Mouse (Mus musculus) T-cell, adult 66 days (primary cell): ENCODE measurements around the gene Tmem232. TPM values are rescaled to one million over a fixed set of nuclear protein-coding genes. Genes with fewer than 3 reads are reported as not detected.

ENCODE experiments used
- total RNA-seq, 2 experiments: library from RNA; stranded (reverse); gene quantifications; 3 replicates in 1 of 2; 4 replicates in 1 of 2; pipeline ENCODE4 v1.2.4; 2023

Gene Tmem232
- total RNA-seq: not detected

DNA sequence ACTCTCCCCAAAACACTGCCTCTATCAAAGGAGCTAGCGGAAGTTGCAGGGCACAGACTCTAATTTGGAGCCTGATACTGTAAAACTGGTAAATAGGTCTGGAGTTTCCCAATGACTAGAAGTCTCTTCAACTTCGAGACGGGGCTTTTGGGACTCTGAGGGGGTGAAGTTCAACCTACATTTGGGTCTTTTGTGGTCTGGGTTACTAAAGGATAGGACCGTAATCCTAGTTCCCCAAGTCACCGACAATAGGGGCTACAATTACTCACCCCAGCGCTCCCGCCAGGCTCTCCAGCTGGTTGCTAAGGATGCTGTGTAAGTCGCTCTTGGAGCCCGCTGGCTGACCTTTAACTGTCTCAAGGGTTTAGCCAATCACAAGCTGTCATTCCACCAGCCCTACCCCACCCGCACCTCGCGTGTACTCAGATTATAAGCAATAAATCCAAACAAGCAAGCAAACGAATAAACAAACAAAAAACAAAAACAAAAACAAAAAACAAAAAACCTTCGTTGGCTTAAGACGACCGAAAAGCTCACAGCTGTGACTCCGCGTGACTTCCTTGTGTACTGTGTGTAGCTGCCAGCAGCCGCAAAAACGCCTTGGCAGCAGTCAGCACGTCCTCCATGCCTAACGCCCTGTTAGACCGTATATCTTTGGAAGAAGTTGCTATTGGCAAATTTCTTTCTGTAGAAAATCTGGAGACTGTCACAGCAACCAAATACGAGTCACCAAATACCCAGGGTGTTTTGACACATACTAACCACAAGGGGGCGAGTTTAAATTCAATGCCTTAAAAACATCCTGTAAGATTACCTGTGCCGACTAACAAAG, at the start of gene Tmem232:
Tmem232 (minus strand) TSS at position 342 of the 832 bp plus-strand sequence.

Other genes with a start within 250 kb of the Tmem232 start
- gene Vapa, start 72.8 kb upstream of the Tmem232 start, total RNA-seq: 10 to 100 TPM; 74.3 to 83.6 TPM
- not detected for gene Txndc2, start 101.4 kb upstream of the Tmem232 start, total RNA-seq
- 1 to 10 TPM; 1.6 to 1.8 TPM for gene Rab31, start 232.0 kb upstream of the Tmem232 start, total RNA-seq
- gene Ppp4r1, start 241.8 kb upstream of the Tmem232 start, total RNA-seq: 10 to 100 TPM; 70.4 to 73.0 TPM